Mouse (Mus musculus) C2C12 (cell line): ENCODE results near the gene Ncoa6.

Source experiments
- CTCF ChIP-seq: IDR thresholded peaks from one replicate; pipeline ENCODE4 v1.5.1; 2011; ENCODE audit not compliant: control insufficient read depth, insufficient read depth, insufficient read length
- MAX ChIP-seq: IDR thresholded peaks from one replicate; pipeline ENCODE4 v1.6.1; 2011; ENCODE audit warnings: mild to moderate bottlenecking, control low read depth
- MYOD1 ChIP-seq: IDR thresholded peaks from one replicate; pipeline ENCODE4 v1.6.1; 2011; ENCODE audit warnings: low read depth; ENCODE audit not compliant: control insufficient read depth, insufficient read length

GRCm38 (mm10) chr2:155394586-155394985, 79.1 kb downstream of the Ncoa6 start:
- TF ChIP-seq CTCF (no peak), MAX (no peak), MYOD1 (no peak)
